Mouse (Mus musculus) thymus, adult 2 months (tissue): ENCODE measurements around the gene Slc39a10.

ENCODE experiments used
- CTCF ChIP-seq: fragments of 200-500 bp; IDR thresholded peaks from 2 replicates; pipeline ENCODE4 v1.5.1; 2012; ENCODE audit warnings: mild to moderate bottlenecking, control low read depth, low read length, moderate library complexity, borderline replicate concordance; ENCODE audit not compliant: control insufficient read depth, poor library complexity, insufficient read depth; ENCODE audit errors: extremely low read depth
- POLR2A ChIP-seq: fragments of 200-500 bp; IDR thresholded peaks from 2 replicates; pipeline ENCODE4 v1.6.1; 2012; ENCODE audit warnings: mild to moderate bottlenecking, low read length, control low read depth, moderate library complexity; ENCODE audit not compliant: control insufficient read depth, poor library complexity, insufficient read depth; ENCODE audit errors: extremely low read depth

GRCm38 (mm10) chr1:46916237-46916636 is 23.6 kb upstream of the Slc39a10 start:
- no peak for TF ChIP-seq CTCF
- no peak for TF ChIP-seq POLR2A
